Mouse (Mus musculus): ENCODE measurements at regions not wholly inside any gene's neighbourhood (a gene's known extent, or its start where the extent isn't known, plus 50 kb on each side); places are given as distances from the start of the nearest gene placed in this dataset.

GRCm38 (mm10) chr14:14639102-14640015 is 62.7 kb upstream of the Slc4a7 start:
- no peak for TF ChIP-seq CTCF (IDR thresholded peaks at IDR 0.05; ENCODE audit: low read depth, low read length)
- TF ChIP-seq GATA1 (IDR thresholded peaks at IDR 0.05; ENCODE audit: borderline replicate concordance, low read length) = no peak
- TF ChIP-seq GATA2 (IDR thresholded peaks at IDR 0.05; ENCODE audit: borderline replicate concordance, low read depth, low read length) = no peak
